Mouse (Mus musculus): ENCODE measurements at regions not wholly inside any gene's neighbourhood (a gene's known extent, or its start where the extent isn't known, plus 50 kb on each side); places are given as distances from the start of the nearest gene placed in this dataset.

DNA sequence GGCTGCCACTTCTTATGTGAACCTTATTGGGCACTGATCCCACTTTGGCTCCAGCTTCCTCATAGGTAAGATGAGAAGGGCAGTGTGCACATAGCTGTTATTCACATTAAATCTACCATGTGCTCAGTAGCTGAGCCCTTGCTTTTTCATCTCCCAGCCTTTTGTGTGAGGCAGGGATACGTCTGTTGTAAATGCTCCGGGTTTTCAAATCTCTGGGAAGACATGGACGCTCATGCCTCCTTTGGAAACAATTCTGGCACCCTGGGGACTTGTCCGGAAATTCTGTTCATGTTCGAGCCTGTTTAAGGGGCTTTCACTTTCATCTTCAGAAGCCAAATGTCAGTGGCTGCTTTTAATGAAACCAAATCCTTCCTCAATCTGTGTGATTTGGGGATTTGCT is 312.7 kb downstream of the Bcl11a start:
- Histone ChIP-seq H3K9me3 (peaks cover 6% of the 10 kb centered on the region; the same call in 1 of the 2 replicates), H3K27ac (peak overlapping the region; percentile 23; the same call in 1 of the 2 replicates), H3K36me3 (no peaks in the 10 kb centered on the region), H3K4me1 (replicated peaks) (peaks cover 14% of the 10 kb centered on the region; the same call in 1 of the 2 replicates), H3K27me3 (no peaks in the 10 kb centered on the region), H3K4me2 (no peak overlapping the region), H3K4me3 (replicated peaks) (no peak overlapping the region), H3K9ac (replicated peaks) (no peak overlapping the region)
- WGBS = 23% methylated on average over 5 of the region's 5 CpGs
- peak; percentile 81 for ATAC-seq (ENCODE audit: insufficient number of reproducible peaks, insufficient read depth, low FRiP score, low TSS enrichment, low read depth)

DNA sequence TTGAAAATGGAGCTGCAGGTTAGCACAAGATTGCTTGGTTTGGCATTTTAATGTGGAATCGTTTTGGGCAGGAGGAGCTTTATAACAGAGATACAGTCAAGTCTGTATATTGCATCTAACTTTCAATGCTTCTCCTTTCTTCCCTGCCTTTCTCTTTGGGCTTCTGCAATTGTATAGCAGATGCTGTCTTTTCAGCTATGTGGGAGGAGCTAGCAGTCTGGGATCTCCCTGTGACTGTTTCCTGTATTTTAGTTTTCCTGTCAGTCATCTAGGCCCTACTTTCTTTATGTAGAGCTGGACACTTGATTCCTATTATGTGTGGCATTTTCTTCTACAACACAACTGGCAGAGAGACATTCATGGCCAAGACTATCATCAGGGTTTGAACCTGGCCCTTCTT is 313.5 kb downstream of the Bcl11a start:
- WGBS = 76% methylated on average over 1 of the region's 1 CpGs
- Histone ChIP-seq H3K9ac (replicated peaks) (no peak overlapping the region), H3K36me3 (no peaks in the 10 kb centered on the region), H3K4me3 (replicated peaks) (no peak overlapping the region), H3K27ac (no peak overlapping the region), H3K9me3 (peaks cover 6% of the 10 kb centered on the region; the same call in 1 of the 2 replicates), H3K27me3 (no peaks in the 10 kb centered on the region), H3K4me2 (no peak overlapping the region), H3K4me1 (replicated peaks) (peaks cover 14% of the 10 kb centered on the region; the same call in 1 of the 2 replicates)
- no peak for ATAC-seq (ENCODE audit: insufficient number of reproducible peaks, insufficient read depth, low FRiP score, low TSS enrichment, low read depth)

DNA sequence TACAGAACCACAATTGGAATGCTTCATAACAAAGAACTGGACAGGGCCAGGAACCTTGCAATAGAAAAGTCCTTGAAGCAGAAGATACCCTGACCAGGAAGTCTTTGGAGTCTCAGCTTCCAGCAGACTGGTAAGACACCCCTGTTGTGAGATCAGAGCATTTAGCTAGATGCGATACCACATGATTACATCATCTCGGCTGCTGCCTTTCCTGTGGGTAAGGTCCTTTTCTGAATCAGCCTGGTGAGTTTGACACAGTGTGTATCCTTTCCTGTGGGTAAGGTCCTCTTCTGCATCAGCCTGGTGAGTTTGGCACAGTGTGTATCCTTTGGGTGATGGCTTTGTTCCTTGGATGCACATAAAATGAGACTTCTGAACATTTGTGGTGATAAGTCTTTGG is 317.6 kb downstream of the Bcl11a start:
- H3K27me3 ChIP-seq = no peaks in the 10 kb centered on the region
- H3K4me3 ChIP-seq (replicated peaks) = no peak overlapping the region
- no peak overlapping the region for H3K27ac ChIP-seq
- 98% methylated on average over 2 of the region's 2 CpGs for WGBS
- ATAC-seq (ENCODE audit: insufficient number of reproducible peaks, insufficient read depth, low FRiP score, low TSS enrichment, low read depth) = no peak
- peaks cover 14% of the 10 kb centered on the region; the same call in 1 of the 2 replicates for H3K4me1 ChIP-seq (replicated peaks)
- H3K4me2 ChIP-seq = no peak overlapping the region
- peaks cover 3% of the 10 kb centered on the region; the same call in 1 of the 2 replicates for H3K9me3 ChIP-seq
- H3K36me3 ChIP-seq = no peaks in the 10 kb centered on the region
- no peak overlapping the region for H3K9ac ChIP-seq (replicated peaks)

DNA sequence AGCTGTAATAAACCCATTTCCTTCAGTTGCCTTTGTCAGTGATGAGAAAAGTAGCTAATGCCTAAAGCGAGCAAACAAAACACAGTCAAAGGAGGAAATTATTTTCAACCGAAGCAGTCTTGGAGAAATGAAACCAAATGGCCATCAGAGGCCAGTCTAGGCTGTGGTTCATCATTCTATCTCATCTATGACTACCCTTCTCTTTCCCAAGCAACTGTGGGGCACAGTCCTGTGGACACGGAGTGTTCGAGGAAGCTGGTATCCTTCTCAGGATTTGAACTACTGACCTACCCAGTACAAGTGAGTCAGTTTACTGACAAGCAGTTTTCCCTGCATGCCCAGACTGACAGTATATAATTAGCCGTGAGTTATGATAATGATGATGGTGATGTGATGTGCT is 319.1 kb downstream of the Bcl11a start:
- Histone ChIP-seq H3K4me1 (replicated peaks) (0 out of 2 replicates have a peak, but pooled peaks cover 3% of the 10 kb centered on the region), H3K9me3 (peaks cover 3% of the 10 kb centered on the region; the same call in 1 of the 2 replicates), H3K4me3 (replicated peaks) (no peak overlapping the region), H3K4me2 (no peak overlapping the region), H3K27ac (no peak overlapping the region), H3K9ac (replicated peaks) (no peak overlapping the region), H3K36me3 (no peaks in the 10 kb centered on the region), H3K27me3 (no peaks in the 10 kb centered on the region)
- ATAC-seq (ENCODE audit: insufficient number of reproducible peaks, insufficient read depth, low FRiP score, low TSS enrichment, low read depth) = no peak
- 86% methylated on average over 5 of the region's 5 CpGs for WGBS

DNA sequence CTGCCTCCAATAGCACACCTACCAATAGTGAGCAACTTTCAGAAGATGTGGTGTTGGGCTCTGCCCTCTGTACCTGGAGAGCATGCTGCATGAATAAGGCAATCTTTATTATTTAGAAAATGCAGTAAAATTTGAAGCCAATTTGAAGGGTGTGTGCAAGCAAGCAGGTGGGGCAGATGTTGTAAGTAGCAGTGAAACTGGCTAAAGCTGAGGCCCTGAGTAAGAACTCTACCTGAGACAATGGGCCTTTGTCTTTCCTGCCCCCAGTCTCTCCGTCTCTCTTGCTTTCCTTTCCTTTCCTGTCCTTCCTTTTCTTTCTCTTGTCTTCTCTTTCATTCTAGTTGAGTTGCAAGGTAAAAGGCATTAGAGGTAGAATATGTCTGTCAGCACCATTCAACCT is 319.9 kb downstream of the Bcl11a start:
- no peak overlapping the region for H3K9ac ChIP-seq (replicated peaks)
- no peak overlapping the region for H3K4me3 ChIP-seq (replicated peaks)
- H3K27me3 ChIP-seq = no peaks in the 10 kb centered on the region
- H3K4me2 ChIP-seq = no peak overlapping the region
- ATAC-seq (ENCODE audit: insufficient number of reproducible peaks, insufficient read depth, low FRiP score, low TSS enrichment, low read depth) = no peak
- H3K9me3 ChIP-seq = peaks cover 3% of the 10 kb centered on the region; the same call in 1 of the 2 replicates
- H3K36me3 ChIP-seq = no peaks in the 10 kb centered on the region
- WGBS = 56% methylated on average over 1 of the region's 1 CpGs
- 0 out of 2 replicates have a peak, but pooled peaks cover 3% of the 10 kb centered on the region for H3K4me1 ChIP-seq (replicated peaks)
- H3K27ac ChIP-seq = no peak overlapping the region

DNA sequence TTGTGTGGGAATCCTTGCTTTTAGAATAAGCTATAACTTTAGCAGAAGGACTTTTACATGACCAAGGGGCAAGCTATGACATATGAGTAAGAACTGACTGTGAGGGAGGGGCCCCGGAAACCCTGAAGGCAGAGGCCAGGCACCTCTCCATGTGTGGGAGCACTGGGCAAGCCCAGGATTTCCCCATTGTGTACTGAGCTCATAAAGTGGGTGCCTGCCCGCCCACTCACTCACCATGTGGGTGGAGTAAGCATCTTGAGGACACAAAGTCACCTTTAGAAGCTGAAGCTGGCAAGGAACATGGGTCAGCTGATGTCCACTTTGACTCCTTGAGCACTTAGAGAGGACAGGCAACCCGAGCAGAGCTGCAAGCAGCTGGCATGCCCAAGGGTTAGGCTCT is 323.3 kb downstream of the Bcl11a start:
- H3K4me3 ChIP-seq (replicated peaks) = no peak overlapping the region
- no peaks in the 10 kb centered on the region for H3K36me3 ChIP-seq
- H3K9ac ChIP-seq (replicated peaks) = no peak overlapping the region
- H3K9me3 ChIP-seq = no peaks in the 10 kb centered on the region
- no peak overlapping the region for H3K27ac ChIP-seq
- ATAC-seq (ENCODE audit: insufficient number of reproducible peaks, insufficient read depth, low FRiP score, low TSS enrichment, low read depth) = no peak
- WGBS = 82% methylated on average over 3 of the region's 3 CpGs
- H3K4me1 ChIP-seq (replicated peaks) = 0 out of 2 replicates have a peak, but pooled peaks cover 3% of the 10 kb centered on the region
- H3K4me2 ChIP-seq = no peak overlapping the region
- no peaks in the 10 kb centered on the region for H3K27me3 ChIP-seq

DNA sequence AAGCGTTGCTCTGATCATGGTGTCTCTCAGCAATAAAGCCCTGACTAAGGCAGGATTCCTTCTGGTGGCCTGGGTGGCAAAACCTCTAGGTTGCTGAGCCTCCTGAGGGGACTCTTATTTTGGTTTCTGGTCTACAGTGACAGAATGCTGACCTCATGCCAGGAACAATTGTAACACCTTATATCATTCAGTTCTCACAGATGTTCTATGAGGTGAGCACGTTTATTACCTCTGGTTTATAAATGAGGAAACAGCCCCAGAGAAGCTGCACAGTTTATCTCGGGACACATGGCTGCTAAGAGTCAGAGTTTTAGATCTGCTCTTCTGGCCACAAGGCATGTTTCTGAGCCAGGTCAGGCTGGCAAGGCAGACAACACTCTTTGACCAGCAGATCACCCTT is 324.3 kb downstream of the Bcl11a start:
- no peak for ATAC-seq (ENCODE audit: insufficient number of reproducible peaks, insufficient read depth, low FRiP score, low TSS enrichment, low read depth)
- H3K27ac ChIP-seq = no peak overlapping the region
- H3K4me3 ChIP-seq (replicated peaks) = no peak overlapping the region
- no peaks in the 10 kb centered on the region for H3K36me3 ChIP-seq
- H3K4me2 ChIP-seq = no peak overlapping the region
- WGBS = 43% methylated on average over 3 of the region's 3 CpGs
- H3K9me3 ChIP-seq = no peaks in the 10 kb centered on the region
- no peak overlapping the region for H3K9ac ChIP-seq (replicated peaks)
- H3K4me1 ChIP-seq (replicated peaks) = 0 out of 2 replicates have a peak, but pooled peaks cover 3% of the 10 kb centered on the region
- H3K27me3 ChIP-seq = no peaks in the 10 kb centered on the region

DNA sequence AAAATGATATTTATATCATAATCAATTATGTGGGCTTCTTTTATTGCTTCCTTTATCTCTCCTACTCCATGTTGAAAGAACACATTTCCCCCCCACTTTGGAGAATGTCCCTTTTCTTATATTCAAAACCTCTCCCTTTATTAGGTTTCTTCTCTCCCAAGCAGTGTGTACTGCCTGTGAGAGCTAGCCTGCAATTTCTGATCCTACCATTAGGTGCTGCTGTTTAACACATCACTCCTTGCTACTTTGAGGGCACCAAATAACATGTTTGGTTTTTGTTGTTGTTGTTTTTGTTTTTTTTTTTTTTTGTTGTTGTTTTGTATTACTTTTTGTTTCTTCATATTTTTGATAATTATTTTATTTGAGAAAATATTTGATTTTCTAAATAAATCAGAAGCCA is 336.9 kb downstream of the Bcl11a start:
- Histone ChIP-seq H3K36me3 (no peaks in the 10 kb centered on the region), H3K4me2 (no peak overlapping the region), H3K4me3 (replicated peaks) (no peak overlapping the region), H3K27ac (no peak overlapping the region), H3K9me3 (no peaks in the 10 kb centered on the region), H3K9ac (replicated peaks) (no peak overlapping the region), H3K27me3 (no peaks in the 10 kb centered on the region), H3K4me1 (replicated peaks) (no peaks in the 10 kb centered on the region)
- ATAC-seq (ENCODE audit: insufficient number of reproducible peaks, insufficient read depth, low FRiP score, low TSS enrichment, low read depth) = no peak

DNA sequence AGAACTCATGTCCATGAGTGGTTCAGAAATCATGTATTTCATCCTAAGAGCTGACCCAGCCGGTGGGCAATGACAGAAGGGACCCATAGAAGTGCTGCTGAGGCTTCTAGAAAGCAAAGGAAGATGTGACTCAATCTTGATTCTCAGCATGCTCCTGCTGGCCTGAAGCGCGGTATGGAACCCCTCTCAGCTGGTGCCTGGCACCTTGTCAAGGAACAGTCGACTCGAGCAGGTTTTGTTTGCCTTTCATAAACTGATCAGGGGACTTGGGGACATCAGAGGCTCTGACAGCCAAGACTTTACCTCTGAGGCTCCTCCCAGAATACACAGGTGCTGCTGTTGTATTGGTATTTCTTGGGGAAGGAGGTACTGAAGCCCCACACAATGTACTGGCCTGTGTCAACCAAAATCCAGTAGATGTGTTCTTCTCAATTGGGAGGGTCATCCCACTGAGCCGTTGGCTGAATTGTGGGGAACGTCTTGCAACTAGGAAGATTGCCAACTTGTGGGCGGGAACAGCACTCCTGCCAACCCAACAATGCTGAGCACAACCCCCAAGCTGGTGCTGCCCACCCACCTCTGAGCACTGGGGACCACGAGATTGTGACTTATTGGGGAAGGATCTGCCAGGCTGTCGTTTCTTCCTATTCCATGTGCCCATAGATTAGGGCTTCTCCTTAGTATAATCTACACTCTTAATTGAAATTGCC is 344.4 kb downstream of the Bcl11a start:
- no peak overlapping the region for H3K9ac ChIP-seq (replicated peaks)
- 91% methylated on average over 10 of the region's 10 CpGs for WGBS
- H3K9me3 ChIP-seq = no peaks in the 10 kb centered on the region

DNA sequence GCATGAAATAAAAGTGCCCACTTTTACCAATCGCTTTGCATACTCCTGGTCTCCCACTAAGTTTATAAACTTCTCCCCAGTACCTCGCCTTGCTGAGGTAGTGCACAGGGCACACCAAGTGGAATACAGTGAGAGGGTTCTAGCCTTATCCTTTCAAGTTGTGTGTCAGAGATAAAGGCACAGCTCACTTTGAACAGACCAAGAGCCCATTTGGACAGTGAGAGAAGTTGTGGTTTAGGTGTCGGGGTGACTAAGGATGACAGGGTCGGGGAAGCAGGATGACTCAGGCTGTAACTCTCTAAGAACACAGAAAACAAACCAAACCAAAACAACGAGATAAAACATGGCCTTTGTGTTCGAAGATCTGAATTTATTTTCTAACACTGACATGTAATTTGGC is 345.4 kb downstream of the Bcl11a start:
- no peak for ATAC-seq (ENCODE audit: insufficient number of reproducible peaks, insufficient read depth, low FRiP score, low TSS enrichment, low read depth)
- Histone ChIP-seq H3K4me3 (replicated peaks) (no peak overlapping the region), H3K36me3 (no peaks in the 10 kb centered on the region), H3K27ac (no peak overlapping the region), H3K9me3 (no peaks in the 10 kb centered on the region), H3K9ac (replicated peaks) (no peak overlapping the region), H3K27me3 (no peaks in the 10 kb centered on the region), H3K4me1 (replicated peaks) (no peaks in the 10 kb centered on the region), H3K4me2 (no peak overlapping the region)
- WGBS = 81% methylated on average over 6 of the region's 6 CpGs

More for the DNA sequence above, 344.4 kb downstream of the Bcl11a start:
- no peak overlapping the region for H3K27ac ChIP-seq
- H3K4me2 ChIP-seq = no peak overlapping the region
- no peak overlapping the region for H3K4me3 ChIP-seq (replicated peaks)
- H3K4me1 ChIP-seq (replicated peaks) = no peaks in the 10 kb centered on the region
- no peaks in the 10 kb centered on the region for H3K27me3 ChIP-seq
- ATAC-seq (ENCODE audit: insufficient number of reproducible peaks, insufficient read depth, low FRiP score, low TSS enrichment, low read depth) = no peak
- no peaks in the 10 kb centered on the region for H3K36me3 ChIP-seq

DNA sequence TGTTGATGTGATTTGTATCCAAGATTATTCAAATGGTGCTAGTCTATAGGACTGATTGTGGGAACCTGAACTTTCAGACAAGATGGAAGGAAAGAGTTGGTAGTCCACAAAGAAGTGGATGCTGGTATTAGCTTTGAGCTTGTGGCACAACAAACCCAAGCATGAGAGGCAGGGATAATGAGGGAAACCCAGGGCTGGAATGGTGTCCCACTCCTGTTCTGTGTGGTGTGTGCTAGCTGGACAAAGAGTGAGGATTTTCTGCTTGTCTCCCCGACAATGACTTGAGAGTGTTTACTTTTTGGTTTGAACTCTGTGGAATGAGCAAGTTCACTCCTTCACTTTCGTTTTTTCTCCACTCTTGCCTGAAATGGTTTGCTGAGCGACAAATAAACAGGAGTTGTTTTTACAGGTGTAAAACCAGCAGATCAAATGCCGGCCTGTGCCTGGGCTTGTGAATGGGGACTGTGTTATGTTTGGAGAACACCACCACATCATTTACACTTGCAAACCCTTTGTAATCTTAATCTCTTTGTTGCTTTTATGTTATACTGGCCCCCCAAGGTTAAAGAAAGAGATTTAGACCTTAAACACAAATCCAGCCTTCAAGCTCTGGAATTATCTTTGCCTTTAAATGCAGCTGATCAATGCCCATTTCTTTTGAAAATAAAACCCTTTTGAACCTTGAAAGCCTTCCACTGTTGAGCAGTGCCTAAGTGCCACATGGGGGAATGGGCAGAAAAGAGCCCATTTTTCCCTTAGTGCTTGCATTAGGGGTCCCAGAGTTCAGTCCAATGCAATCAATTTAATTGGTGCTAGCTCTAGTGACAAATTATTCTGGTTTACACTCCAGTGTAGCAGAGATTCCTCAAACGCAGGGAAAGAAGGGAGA is 349.4 kb downstream of the Bcl11a start:
- no peak overlapping the region for H3K4me2 ChIP-seq
- H3K4me3 ChIP-seq (replicated peaks) = no peak overlapping the region
- 23% methylated on average over 5 of the region's 5 CpGs for WGBS
- no peak overlapping the region for H3K9ac ChIP-seq (replicated peaks)
- ATAC-seq (ENCODE audit: insufficient number of reproducible peaks, insufficient read depth, low FRiP score, low TSS enrichment, low read depth) = no peak
- H3K27ac ChIP-seq = no peak overlapping the region
- H3K27me3 ChIP-seq = no peaks in the 10 kb centered on the region
- no peaks in the 10 kb centered on the region for H3K4me1 ChIP-seq (replicated peaks)
- H3K9me3 ChIP-seq = no peaks in the 10 kb centered on the region
- no peaks in the 10 kb centered on the region for H3K36me3 ChIP-seq
